Mouse (Mus musculus) megakaryocyte, embryonic 14.5 days (primary cell): ENCODE data around the gene Zfr2. TPM values are rescaled to one million over a fixed set of nuclear protein-coding genes. Genes with fewer than 3 reads are reported as not detected.

Experiments
- H3K27me3 ChIP-seq: replicated peaks from 2 replicates; pipeline ENCODE3; 2012; ENCODE audit warnings: inconsistent platforms
- H3K36me3 ChIP-seq: replicated peaks from 2 replicates; pipeline ENCODE3; 2012; ENCODE audit warnings: low read length, inconsistent platforms, mixed read lengths
- H3K4me1 ChIP-seq: 2 replicates; pipeline ENCODE4 v1.6.1; 2012; ENCODE audit warnings: inconsistent platforms
- H3K4me3 ChIP-seq: replicated peaks from 2 replicates; pipeline ENCODE3; 2012; ENCODE audit warnings: moderate library complexity, mild to moderate bottlenecking, inconsistent platforms
- H3K9me3 ChIP-seq: 2 replicates; pipeline ENCODE4 v1.6.1; 2012; ENCODE audit warnings: inconsistent platforms
- FLI1 ChIP-seq: IDR thresholded peaks from 2 replicates; pipeline ENCODE4 v1.6.1; 2012; ENCODE audit warnings: low read length, inconsistent platforms, mixed read lengths
- GATA1 ChIP-seq: IDR thresholded peaks from 3 replicates; pipeline ENCODE4 v1.6.1; 2012; ENCODE audit warnings: mixed read lengths, low read length, inconsistent platforms, borderline replicate concordance
- polyA plus RNA-seq: library from polyadenylated mRNA; stranded (reverse); fragments of >175 nt; gene quantifications from 2 replicates; pipeline ENCODE4 v1.2.3, GENCODE M21; 2012; ENCODE audit warnings: low replicate concordance; ENCODE audit not compliant: insufficient read depth

Zfr2 gene
- polyA plus RNA-seq, 1 experiment, result 1.4 TPM

DNA sequence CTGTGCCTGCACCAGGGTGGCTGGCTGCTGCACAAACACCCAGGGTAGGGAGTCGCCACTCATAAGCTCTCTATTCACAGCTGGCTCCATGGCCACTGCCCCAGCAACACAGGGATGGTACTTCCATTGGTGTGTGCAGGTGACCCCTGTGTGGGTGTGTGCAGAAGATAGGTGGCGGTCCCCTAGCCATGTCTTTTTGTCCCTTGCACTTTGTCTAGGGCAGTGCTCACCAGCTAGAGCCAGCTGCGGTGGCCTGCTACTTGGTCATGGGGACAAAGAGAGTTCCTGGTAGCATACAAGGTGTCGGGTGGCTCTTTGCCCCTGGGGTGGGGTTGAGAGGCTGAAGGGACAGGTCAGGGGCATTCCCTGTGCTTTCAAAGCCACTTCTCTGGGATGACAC, 11.2 kb downstream of the Zfr2 start:
- Histone ChIP-seq H3K4me3 (peak overlapping the region; percentile 84), H3K9me3 (no peaks in the 10 kb centered on the region), H3K4me1 (peaks cover 53% of the 10 kb centered on the region), H3K36me3 (peaks cover 7% of the 10 kb centered on the region), H3K27me3 (peaks cover 87% of the 10 kb centered on the region)
- TF ChIP-seq GATA1 (no peak), FLI1 (no peak)

DNA sequence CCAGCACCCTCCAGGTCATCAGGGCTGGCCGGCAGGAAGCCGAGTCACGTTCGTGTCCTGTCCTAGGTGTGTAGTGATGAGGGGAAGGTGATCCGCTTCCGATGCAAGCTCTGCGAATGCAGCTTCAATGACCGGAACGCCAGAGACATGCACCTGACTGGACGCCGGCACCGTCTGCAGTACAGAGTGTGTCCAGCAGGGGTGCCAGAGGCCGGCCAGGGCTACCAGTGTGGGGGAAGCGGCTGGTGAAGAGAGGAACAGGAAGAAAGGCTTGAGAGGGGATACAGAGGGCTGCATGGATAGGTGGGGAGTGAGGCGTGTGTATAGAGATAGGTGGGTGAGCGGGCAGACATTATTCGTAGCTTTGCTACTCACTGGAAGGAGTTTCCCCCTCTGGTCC, 11.6 kb downstream of the Zfr2 start:
- H3K4me3 ChIP-seq, result peak overlapping the region; percentile 84
- TF ChIP-seq GATA1, result no peak
- H3K27me3 ChIP-seq, result peaks cover 87% of the 10 kb centered on the region
- H3K4me1 ChIP-seq, result peaks cover 57% of the 10 kb centered on the region
- peaks cover 7% of the 10 kb centered on the region for H3K36me3 ChIP-seq
- no peaks in the 10 kb centered on the region for H3K9me3 ChIP-seq

DNA sequence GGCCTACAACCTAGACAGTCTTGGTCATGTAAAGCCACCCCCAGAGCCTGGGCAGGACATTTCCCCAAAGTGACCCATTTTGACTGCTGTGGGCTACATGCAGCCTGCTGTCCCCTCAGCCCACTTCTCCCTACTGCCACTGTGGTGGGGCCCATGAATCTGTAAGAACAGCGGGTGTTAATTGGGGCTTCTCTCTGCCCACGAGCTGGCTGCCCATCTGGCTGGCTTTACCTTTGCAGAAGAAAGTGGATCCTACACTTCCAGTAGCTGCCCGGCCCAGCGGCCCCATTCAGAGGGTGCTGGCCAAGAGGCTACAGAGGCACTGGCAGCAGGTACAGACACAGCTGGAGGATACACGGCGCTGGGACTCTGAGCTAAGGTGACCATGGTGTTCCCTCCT, 12.2 kb downstream of the Zfr2 start:
- peaks cover 63% of the 10 kb centered on the region for H3K4me1 ChIP-seq
- H3K27me3 ChIP-seq, result peaks cover 87% of the 10 kb centered on the region
- no peak for TF ChIP-seq FLI1
- TF ChIP-seq GATA1, result no peak
- peaks cover 7% of the 10 kb centered on the region for H3K36me3 ChIP-seq
- H3K9me3 ChIP-seq, result no peaks in the 10 kb centered on the region
- no peak overlapping the region for H3K4me3 ChIP-seq

DNA sequence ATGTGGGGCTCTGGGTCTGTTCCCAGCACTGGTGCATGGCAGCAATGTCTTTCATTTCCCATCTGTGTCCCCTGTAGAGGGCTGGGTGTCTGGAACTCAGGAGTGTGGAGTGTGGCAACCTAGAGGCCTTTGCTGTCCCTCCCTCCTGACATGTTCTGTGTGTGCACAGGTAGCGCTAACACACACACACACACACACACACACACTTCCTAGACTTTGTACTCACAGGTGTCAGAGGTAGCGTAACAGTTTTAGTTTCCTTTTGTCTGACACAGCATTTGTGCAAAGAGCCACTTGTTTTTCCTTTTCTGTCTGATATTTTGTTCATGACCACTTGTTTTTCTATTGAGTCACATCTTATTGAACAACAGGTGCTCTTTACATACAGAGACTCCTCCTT, 14.8 kb downstream of the Zfr2 start:
- TF ChIP-seq FLI1, result no peak
- no peak for TF ChIP-seq GATA1
- peaks cover 82% of the 10 kb centered on the region for H3K4me1 ChIP-seq

DNA sequence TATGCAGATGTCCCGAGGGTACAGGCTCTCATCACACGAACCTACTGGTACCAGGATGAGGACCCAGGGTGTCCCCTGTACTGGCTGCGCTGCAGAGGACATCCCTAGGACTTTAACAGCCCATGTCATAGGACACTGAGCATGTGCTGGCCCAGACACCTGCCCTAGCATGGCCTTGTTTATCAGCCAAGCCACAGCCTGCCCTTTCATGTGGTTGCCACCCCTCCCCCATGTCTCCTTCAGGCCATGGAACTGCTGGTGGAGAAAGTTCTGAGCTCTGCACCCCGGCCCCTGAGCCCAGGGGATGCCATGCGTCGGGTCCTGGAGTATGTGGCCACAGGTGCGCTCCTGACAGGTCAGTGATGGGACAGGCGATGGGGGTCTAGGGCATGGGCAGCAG, 16.5 kb downstream of the Zfr2 start:
- no peak for TF ChIP-seq FLI1
- no peak for TF ChIP-seq GATA1
- no peaks in the 10 kb centered on the region for H3K9me3 ChIP-seq
- H3K27me3 ChIP-seq, result peaks cover 84% of the 10 kb centered on the region
- H3K4me3 ChIP-seq, result no peak overlapping the region
- H3K36me3 ChIP-seq, result peaks cover 16% of the 10 kb centered on the region
- H3K4me1 ChIP-seq, result peaks cover 83% of the 10 kb centered on the region

More for the DNA sequence above, 14.8 kb downstream of the Zfr2 start:
- Histone ChIP-seq H3K9me3 (no peaks in the 10 kb centered on the region), H3K4me3 (no peak overlapping the region), H3K36me3 (peaks cover 16% of the 10 kb centered on the region), H3K27me3 (peaks cover 89% of the 10 kb centered on the region)

DNA sequence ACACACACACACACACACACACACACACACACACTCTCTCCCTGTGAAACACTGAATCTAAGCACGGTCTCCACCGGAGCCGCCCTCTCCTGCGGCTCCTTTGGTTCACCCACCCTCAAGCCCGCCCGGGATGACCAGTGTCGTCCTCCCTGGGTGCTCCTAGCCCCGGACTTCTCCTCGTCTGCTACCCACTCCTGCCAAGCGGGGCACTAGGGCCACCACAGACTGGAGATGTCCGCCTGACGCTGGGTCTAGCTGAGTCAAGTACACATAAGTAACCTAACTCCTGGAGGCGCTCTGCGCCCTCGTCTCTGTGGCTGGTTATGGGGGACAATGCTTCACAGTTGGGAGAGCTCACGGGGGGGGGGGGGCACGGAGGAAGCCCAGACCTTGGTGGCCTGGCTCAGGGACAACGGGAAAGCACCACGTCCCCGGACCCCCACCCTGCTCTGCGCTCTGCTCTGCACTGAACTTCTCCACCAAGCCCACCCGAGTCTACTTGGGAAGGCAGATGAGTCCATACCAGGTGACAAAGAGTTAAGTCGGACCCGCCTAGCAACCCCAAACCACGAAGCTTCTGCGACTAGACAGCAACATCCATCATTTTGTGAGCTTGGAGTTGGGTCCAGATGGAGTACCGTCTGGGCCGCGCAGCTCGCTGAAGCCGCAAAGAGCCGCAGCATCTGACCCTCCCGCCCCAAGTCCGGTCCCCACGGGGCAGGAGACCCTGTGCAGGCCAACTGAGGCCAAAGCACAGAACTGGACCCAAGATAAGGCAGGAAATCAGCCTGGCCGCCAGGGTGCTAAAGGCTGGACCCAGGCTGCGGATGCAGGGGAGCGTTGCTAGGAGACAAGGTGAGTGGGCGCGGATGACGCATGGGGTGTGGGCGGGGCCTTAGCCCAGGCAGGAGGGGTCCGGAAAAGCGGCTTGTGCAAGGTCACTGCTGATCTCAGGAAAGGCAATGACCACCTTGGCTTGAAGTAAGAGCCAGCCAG, 19.8 kb downstream of the Zfr2 start, which contains the start of gene Matk:
Gene Matk, plus strand, starts transcription at position 512 of the 996 bp plus-strand sequence.
- TF ChIP-seq FLI1 (no peak), GATA1 (no peak)
- H3K4me1 ChIP-seq, result peaks cover 88% of the 10 kb centered on the region
- peaks cover 73% of the 10 kb centered on the region for H3K27me3 ChIP-seq
- no peaks in the 10 kb centered on the region for H3K9me3 ChIP-seq
- H3K36me3 ChIP-seq, result peaks cover 13% of the 10 kb centered on the region
- peak within 1 kb of the TSS; percentile 50 for H3K4me3 ChIP-seq

DNA sequence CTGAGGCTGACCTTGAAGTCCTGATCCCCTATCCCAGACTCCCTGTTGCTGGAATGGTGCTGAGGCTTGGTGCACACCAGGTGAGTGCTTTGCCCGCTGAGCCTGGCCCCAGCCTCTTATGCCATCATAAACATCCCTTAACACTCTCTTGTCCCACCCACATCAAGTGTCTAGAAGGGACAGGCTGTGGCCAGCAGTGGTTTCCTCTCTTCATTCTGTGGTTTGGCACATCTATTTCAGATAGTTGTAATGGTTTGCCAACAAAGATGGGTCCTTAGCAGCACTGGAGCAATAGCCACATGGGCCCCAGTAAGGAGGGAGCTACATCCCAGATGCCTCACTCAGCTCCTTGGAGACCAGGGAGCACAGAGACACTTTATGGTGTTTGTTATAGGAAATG, 21.9 kb downstream of the Zfr2 start:
- peaks cover 6% of the 10 kb centered on the region for H3K9me3 ChIP-seq
- peaks cover 18% of the 10 kb centered on the region for H3K36me3 ChIP-seq
- H3K4me1 ChIP-seq, result peaks cover 88% of the 10 kb centered on the region
- TF ChIP-seq GATA1 (no peak), FLI1 (no peak)
- H3K4me3 ChIP-seq, result peak overlapping the region; percentile 19
- H3K27me3 ChIP-seq, result peaks cover 71% of the 10 kb centered on the region

DNA sequence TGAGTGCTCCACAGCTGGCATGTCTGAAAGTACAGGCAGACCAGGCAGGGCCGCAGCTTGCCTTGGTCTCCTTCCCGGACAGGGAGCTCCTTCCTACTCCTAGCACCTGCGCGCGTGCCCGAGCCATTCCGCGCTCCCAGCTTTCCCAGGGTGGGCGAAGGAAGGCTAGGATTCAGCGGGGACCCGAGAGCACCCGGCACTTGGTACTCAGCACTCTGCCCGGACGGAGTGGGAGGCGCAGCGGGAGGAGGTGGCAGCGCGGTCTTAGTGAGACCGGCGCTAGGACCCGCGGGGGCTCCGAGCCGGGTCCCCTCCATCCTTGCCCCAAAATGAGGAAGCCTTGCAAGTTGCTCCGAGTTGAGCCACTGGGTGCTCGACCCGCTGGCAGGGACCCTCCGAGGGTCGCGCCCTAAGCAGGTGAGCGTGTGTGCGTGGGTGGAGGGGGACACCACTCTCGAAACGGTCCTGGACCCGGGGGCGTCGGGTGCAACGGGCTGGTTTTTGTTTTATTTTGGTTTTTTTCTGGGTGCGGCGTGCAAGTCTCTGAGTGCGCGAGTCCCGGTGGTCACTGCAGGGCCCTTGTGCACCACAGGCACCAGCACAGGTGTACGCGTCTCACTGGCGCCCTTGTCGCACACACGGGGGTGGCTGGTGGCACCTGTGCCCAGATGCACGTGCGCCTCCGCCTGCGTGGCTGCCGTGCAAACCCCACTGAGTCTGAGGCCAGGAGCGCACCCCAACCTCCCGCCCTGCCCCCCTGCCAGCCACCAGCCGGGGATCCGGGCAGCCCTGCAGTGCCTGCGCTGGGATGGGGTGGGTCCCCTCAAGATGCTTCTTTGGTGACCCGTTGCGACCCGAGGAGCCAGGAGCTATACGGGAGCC, 24.4 kb downstream of the Zfr2 start:
- Histone ChIP-seq H3K4me1 (peaks cover 78% of the 10 kb centered on the region), H3K27me3 (peaks cover 49% of the 10 kb centered on the region), H3K9me3 (peaks cover 21% of the 10 kb centered on the region), H3K4me3 (peak overlapping the region; percentile 95), H3K36me3 (peaks cover 34% of the 10 kb centered on the region)
- TF ChIP-seq FLI1 (no peak), GATA1 (no peak)

DNA sequence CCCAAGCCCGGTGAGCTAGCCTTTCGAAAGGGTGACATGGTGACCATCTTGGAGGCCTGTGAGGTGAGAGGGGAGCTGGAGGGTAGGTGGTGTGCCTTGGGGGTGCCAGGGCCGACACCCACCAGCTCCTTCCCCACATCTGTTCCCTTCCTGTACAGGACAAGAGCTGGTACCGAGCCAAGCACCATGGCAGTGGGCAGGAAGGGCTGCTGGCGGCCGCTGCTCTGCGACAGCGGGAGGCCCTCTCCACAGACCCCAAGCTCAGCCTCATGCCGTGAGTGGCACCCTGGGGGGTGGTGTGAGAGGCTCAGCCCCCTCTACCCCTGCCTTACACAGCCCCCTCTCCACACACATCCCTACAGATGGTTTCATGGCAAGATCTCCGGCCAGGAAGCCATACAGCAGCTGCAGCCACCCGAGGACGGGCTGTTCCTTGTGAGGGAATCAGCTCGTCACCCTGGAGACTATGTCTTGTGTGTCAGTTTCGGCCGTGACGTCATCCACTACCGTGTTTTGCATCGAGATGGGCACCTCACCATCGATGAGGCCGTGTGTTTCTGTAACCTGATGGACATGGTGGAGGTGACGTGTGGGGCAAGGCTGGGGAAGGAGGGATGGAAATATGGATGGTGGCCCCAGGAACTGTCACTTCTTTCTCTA, 26.4 kb downstream of the Zfr2 start:
- peaks cover 34% of the 10 kb centered on the region for H3K27me3 ChIP-seq
- H3K4me3 ChIP-seq, result peak overlapping the region; percentile 12
- peaks cover 78% of the 10 kb centered on the region for H3K4me1 ChIP-seq
- peaks cover 54% of the 10 kb centered on the region for H3K36me3 ChIP-seq
- no peak for TF ChIP-seq FLI1
- no peak for TF ChIP-seq GATA1
- H3K9me3 ChIP-seq, result peaks cover 21% of the 10 kb centered on the region
